Mouse (Mus musculus): ENCODE measurements at regions not wholly inside any gene's neighbourhood (a gene's known extent, or its start where the extent isn't known, plus 50 kb on each side); places are given as distances from the start of the nearest gene placed in this dataset.

DNA sequence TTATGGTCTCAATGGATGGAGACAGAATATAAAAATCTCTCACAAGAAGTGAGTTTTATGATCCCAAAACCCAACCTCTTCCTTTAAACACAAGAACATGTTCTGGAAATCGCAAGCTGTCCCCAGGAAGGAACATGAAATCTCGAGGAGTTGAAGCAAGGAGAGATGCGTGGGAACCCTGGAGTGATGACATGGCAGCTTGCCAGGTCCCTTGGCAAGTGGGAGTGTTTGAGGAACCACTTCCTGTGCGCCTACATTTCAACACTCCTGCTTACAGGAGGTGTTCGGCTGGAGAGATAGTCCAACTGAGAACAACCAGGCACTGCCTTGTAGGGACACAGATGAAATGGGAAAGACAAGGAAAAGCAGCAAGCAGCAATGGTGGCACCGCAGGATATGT is 246.1 kb downstream of the Hivep2 start:
- Histone ChIP-seq H3K36me3 (ENCODE audit: control insufficient read depth, insufficient read depth, low read length) (no peaks in the 10 kb centered on the region), H3K27me3 (ENCODE audit: control insufficient read depth, insufficient read depth, low read length) (no peaks in the 10 kb centered on the region), H3K4me3 (ENCODE audit: low read depth, low read length) (no peak overlapping the region), H3K4me1 (ENCODE audit: control insufficient read depth, insufficient read depth, low read length) (no peaks in the 10 kb centered on the region), H3K9me3 (ENCODE audit: control insufficient read depth, low read length) (no peaks in the 10 kb centered on the region), H3K9ac (ENCODE audit: low read length) (no peak overlapping the region), H3K27ac (ENCODE audit: low read depth, low read length) (no peak overlapping the region), H3K4me2 (no peak overlapping the region)
- DNase-seq (ENCODE audit: low spot score, missing footprints) (no peak), ATAC-seq (ENCODE audit: low FRiP score) (no peak)
- 84% methylated on average over 6 of the region's 6 CpGs for WGBS

DNA sequence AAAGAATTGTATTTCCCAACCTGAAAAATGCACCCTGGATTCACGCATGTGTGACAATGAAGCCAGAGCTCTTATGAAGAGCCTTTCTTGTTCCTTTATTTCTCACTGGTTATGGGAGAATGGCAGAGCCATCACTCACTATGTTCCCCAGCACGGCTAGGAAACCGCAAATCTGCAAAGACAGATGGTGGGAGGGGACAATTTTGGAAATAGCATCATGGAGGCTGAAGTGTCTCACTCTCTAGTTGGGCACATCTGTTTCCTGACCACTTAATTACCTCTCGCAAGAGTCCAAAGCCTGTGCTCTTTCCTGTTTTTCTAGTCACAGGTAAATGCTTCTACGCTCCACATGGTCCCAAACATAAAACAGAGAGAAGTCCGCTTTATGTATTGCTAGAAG is 245.6 kb downstream of the Hivep2 start:
- no peaks in the 10 kb centered on the region for H3K36me3 ChIP-seq (ENCODE audit: control insufficient read depth, insufficient read depth, low read length)
- no peaks in the 10 kb centered on the region for H3K27me3 ChIP-seq (ENCODE audit: control insufficient read depth, insufficient read depth, low read length)
- 91% methylated on average over 6 of the region's 6 CpGs for WGBS
- no peak overlapping the region for H3K4me3 ChIP-seq (ENCODE audit: low read depth, low read length)
- no peaks in the 10 kb centered on the region for H3K4me1 ChIP-seq (ENCODE audit: control insufficient read depth, insufficient read depth, low read length)
- no peak for DNase-seq (ENCODE audit: low spot score, missing footprints)
- H3K9ac ChIP-seq (ENCODE audit: low read length), result no peak overlapping the region
- no peak overlapping the region for H3K27ac ChIP-seq (ENCODE audit: low read depth, low read length)
- H3K4me2 ChIP-seq, result no peak overlapping the region
- H3K9me3 ChIP-seq (ENCODE audit: control insufficient read depth, low read length), result no peaks in the 10 kb centered on the region
- ATAC-seq (ENCODE audit: low FRiP score), result no peak

DNA sequence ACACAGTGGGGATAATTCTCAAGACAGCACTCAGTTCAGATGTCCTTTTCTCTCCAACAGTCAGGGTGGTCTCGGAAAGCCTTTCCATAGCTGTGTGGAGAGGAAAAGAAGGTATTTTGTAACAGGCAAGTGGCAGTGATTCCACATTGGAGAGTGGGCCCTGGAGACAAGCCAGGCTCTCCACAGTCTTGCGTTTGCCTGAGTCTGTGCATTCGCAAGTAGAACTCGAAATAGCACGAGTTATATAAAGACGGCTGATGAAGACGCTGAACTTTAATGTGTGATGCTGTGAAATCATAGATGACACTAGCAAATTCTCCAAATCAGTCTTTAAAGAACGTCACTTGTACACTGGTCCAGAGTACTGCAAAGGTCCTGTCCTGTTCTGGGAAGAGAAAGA is 244.6 kb downstream of the Hivep2 start:
- H3K9ac ChIP-seq (ENCODE audit: low read length), result no peak overlapping the region
- WGBS, result 91% methylated on average over 8 of the region's 8 CpGs

DNA sequence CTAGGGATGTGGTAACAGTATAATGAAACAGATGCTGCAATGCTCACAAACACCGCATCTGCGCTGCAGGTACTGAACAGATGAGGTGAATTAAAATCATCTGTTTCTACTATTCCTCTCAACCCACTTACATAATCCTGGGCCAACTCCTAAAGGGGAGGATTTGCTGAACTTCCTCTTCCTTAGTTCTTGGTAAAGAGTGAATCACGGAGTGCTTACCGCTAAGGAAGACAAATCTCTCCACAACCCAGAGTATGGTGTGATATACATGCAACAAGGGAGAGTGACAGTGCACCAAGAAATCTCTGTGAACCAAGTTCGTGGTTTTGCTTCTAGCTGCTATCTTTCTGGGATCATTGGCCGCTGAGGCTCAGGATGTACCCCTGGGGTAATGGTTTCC is 244.2 kb downstream of the Hivep2 start:
- 90% methylated on average over 6 of the region's 6 CpGs for WGBS

More for the DNA sequence above, 244.6 kb downstream of the Hivep2 start:
- no peaks in the 10 kb centered on the region for H3K9me3 ChIP-seq (ENCODE audit: control insufficient read depth, low read length)
- no peak for DNase-seq (ENCODE audit: low spot score, missing footprints)
- H3K27me3 ChIP-seq (ENCODE audit: control insufficient read depth, insufficient read depth, low read length), result no peaks in the 10 kb centered on the region
- H3K4me3 ChIP-seq (ENCODE audit: low read depth, low read length), result no peak overlapping the region
- H3K36me3 ChIP-seq (ENCODE audit: control insufficient read depth, insufficient read depth, low read length), result no peaks in the 10 kb centered on the region
- ATAC-seq (ENCODE audit: low FRiP score), result no peak
- H3K4me2 ChIP-seq, result no peak overlapping the region
- no peak overlapping the region for H3K27ac ChIP-seq (ENCODE audit: low read depth, low read length)
- no peaks in the 10 kb centered on the region for H3K4me1 ChIP-seq (ENCODE audit: control insufficient read depth, insufficient read depth, low read length)

DNA sequence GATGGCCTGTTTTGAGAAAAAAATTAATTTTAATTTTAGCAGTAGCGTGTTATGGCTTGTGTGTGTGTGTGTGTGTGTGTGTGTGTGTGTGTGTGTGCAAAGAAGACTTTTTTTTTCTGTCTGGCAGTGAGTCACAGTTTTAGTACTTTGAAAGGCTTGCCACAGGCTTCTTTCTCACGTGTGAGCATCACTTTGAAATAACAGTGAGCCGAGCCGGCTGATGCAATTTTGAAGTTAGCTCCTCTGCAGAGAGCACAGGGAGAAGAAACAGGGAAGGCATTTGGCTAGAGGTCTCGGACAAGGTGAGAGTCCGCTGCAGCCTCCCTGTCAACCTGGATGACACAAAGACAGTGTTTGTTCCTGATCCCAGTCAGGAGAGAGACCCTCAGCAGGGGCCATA is 242.3 kb downstream of the Hivep2 start:
- H3K4me3 ChIP-seq (ENCODE audit: low read depth, low read length), result no peak overlapping the region
- H3K9me3 ChIP-seq (ENCODE audit: control insufficient read depth, low read length), result no peaks in the 10 kb centered on the region
- H3K36me3 ChIP-seq (ENCODE audit: control insufficient read depth, insufficient read depth, low read length), result no peaks in the 10 kb centered on the region
- H3K9ac ChIP-seq (ENCODE audit: low read length), result no peak overlapping the region
- ATAC-seq (ENCODE audit: low FRiP score) (no peak), DNase-seq (ENCODE audit: low spot score, missing footprints) (no peak)
- whole genome bisulfite sequencing, result 80% methylated on average over 6 of the region's 6 CpGs
- no peak overlapping the region for H3K4me2 ChIP-seq
- no peaks in the 10 kb centered on the region for H3K4me1 ChIP-seq (ENCODE audit: control insufficient read depth, insufficient read depth, low read length)
- no peaks in the 10 kb centered on the region for H3K27me3 ChIP-seq (ENCODE audit: control insufficient read depth, insufficient read depth, low read length)
- no peak overlapping the region for H3K27ac ChIP-seq (ENCODE audit: low read depth, low read length)

More for the DNA sequence above, 244.2 kb downstream of the Hivep2 start:
- no peak overlapping the region for H3K4me3 ChIP-seq (ENCODE audit: low read depth, low read length)
- no peaks in the 10 kb centered on the region for H3K36me3 ChIP-seq (ENCODE audit: control insufficient read depth, insufficient read depth, low read length)
- H3K9me3 ChIP-seq (ENCODE audit: control insufficient read depth, low read length), result no peaks in the 10 kb centered on the region
- no peak overlapping the region for H3K27ac ChIP-seq (ENCODE audit: low read depth, low read length)
- ATAC-seq (ENCODE audit: low FRiP score) (no peak), DNase-seq (ENCODE audit: low spot score, missing footprints) (no peak)
- no peaks in the 10 kb centered on the region for H3K27me3 ChIP-seq (ENCODE audit: control insufficient read depth, insufficient read depth, low read length)
- H3K4me1 ChIP-seq (ENCODE audit: control insufficient read depth, insufficient read depth, low read length), result no peaks in the 10 kb centered on the region
- no peak overlapping the region for H3K9ac ChIP-seq (ENCODE audit: low read length)
- H3K4me2 ChIP-seq, result no peak overlapping the region

DNA sequence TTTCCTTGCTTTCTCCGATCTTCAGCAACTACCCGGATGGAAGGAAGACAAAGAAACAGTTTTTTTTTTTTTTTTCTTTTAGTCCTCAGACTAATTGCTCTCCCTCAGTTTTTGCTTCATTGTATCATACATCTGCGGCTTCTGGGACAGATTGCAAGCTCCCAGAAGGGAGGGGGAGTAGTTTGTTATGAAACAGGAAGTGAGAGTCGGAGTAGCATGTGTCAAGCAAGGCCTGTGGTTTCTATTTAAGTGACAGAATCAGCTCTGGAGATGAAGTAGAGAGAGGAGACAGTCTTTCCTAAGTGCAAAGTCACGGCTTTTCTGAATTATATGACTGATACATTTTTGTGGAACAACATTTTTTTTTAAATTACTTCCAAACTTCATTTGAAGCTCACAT is 241.7 kb downstream of the Hivep2 start:
- ATAC-seq (ENCODE audit: low FRiP score) (no peak), DNase-seq (ENCODE audit: low spot score, missing footprints) (no peak)
- WGBS, result 78% methylated on average over 5 of the region's 5 CpGs
- H3K4me1 ChIP-seq (ENCODE audit: control insufficient read depth, insufficient read depth, low read length), result no peaks in the 10 kb centered on the region
- H3K9ac ChIP-seq (ENCODE audit: low read length), result no peak overlapping the region
- no peaks in the 10 kb centered on the region for H3K9me3 ChIP-seq (ENCODE audit: control insufficient read depth, low read length)
- no peaks in the 10 kb centered on the region for H3K27me3 ChIP-seq (ENCODE audit: control insufficient read depth, insufficient read depth, low read length)
- no peak overlapping the region for H3K4me2 ChIP-seq
- no peak overlapping the region for H3K4me3 ChIP-seq (ENCODE audit: low read depth, low read length)
- no peaks in the 10 kb centered on the region for H3K36me3 ChIP-seq (ENCODE audit: control insufficient read depth, insufficient read depth, low read length)
- H3K27ac ChIP-seq (ENCODE audit: low read depth, low read length), result no peak overlapping the region

DNA sequence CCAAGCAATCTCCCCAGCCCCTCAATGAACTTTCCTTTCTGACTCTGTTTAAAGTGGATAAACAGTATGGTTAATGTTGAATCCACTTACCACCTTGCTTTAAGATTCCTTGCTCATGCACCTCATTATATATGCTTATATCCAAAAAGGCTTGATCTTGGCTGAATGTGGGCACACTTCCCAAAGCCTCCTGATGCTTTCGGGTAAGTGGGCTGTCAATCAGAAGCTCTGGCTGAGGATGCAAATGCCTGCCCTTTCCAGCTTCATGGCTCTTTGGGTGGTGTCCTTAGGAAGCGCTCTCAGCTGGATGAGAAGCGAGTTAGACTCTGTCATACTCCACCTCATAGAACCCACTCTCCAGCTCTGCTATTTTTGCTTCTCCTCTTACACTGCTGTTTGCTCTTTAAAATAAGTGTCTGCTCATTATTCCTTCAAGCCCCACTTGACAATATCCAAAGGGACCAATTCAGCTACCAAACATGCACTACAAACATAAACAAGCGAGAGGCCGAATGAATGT is 241.2 kb downstream of the Hivep2 start:
- ATAC-seq (ENCODE audit: low FRiP score) (no peak), DNase-seq (ENCODE audit: low spot score, missing footprints) (no peak)
- Histone ChIP-seq H3K27ac (ENCODE audit: low read depth, low read length) (no peak overlapping the region), H3K27me3 (ENCODE audit: control insufficient read depth, insufficient read depth, low read length) (no peaks in the 10 kb centered on the region), H3K36me3 (ENCODE audit: control insufficient read depth, insufficient read depth, low read length) (no peaks in the 10 kb centered on the region), H3K9ac (ENCODE audit: low read length) (no peak overlapping the region), H3K4me1 (ENCODE audit: control insufficient read depth, insufficient read depth, low read length) (no peaks in the 10 kb centered on the region), H3K4me2 (no peak overlapping the region), H3K9me3 (ENCODE audit: control insufficient read depth, low read length) (no peaks in the 10 kb centered on the region), H3K4me3 (ENCODE audit: low read depth, low read length) (no peak overlapping the region)
- 83% methylated on average over 5 of the region's 5 CpGs for WGBS
